Mouse (Mus musculus) spleen, postnatal 0 days (tissue): ENCODE results near the gene Nfkb2. TPM values are rescaled to one million over a fixed set of nuclear protein-coding genes. Genes with fewer than 3 reads are reported as not detected.

Source experiments
- microRNA counts: library from miRNA; unstranded; fragments of <30 nt; microRNA quantifications from one replicate; lab custom pipeline; 2015
- polyA plus RNA-seq: library from polyadenylated mRNA; unstranded; fragments of >200 nt; fragmentation: Nextera tagmentation; extraction: Ambion mirVana; gene quantifications from 2 replicates; pipeline ENCODE4 v1.2.1, GENCODE M21; 2015

Gene Nfkb2
- 5.3 and 6.6 TPM in 2 replicates for polyA plus RNA-seq

GRCm38 (mm10) chr19:46304216-46304841, at the start of gene Nfkb2:
Gene Nfkb2, plus strand, starts transcription at chr19:46304320.

GRCm38 (mm10) chr19:46326756-46327305, 22.7 kb downstream of the Nfkb2 start, which contains the start of gene Psd:
Gene Psd, minus strand, starts transcription at chr19:46327156.

DNA sequence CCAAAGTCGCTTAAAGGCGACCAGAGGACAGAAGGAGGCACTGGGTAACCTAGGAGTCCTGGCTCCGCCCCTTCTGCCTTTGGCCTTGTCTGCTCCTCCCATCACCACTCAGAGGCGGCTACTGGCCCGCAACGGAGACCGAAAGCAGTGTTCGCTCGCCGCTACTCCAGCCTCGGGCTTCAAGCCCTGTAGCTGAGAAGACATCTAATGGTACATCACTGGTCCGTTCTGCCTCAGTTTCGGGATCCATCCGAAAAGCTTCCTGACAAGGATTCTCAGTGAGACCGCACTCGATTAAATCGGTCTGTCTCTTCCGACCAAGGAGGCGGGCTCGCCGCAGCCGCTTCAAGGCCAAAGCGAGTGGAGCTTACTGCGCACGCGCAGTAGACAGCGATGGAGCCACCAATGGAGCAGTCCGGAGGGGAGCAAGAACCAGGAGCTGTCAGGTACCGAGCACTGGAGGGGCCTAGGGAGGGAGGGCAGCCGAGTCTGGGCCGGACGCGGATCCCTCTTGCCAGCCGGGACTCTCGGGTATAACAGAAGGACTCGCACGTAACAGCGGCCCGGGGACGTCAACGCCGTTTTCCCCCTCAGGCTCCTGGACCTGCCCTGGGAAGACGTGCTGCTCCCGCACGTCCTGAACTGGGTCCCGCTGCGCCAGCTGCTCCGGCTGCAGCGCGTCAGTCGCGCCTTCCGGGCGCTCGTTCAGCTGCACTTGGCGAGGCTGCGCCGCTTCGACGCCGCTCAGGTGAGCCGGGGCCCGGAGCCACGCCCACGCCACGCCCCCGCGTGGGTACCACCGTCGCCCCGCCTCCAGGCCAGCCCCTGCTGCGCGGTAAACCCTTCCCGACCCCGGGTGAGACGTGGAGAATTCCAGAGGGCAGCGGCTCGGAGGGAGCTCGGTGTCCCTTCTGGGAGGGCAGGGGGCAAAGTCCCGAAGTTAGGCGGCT, 24.2 kb downstream of the Nfkb2 start, which contains the start of gene Fbxl15:
Gene Fbxl15, plus strand, starts transcription at position 104 of the 950 bp plus-strand sequence.

GRCm38 (mm10) chr19:46338331-46338936, 34.3 kb downstream of the Nfkb2 start, which contains the start of gene Cuedc2:
Gene Cuedc2, minus strand, starts transcription at chr19:46338702.

DNA sequence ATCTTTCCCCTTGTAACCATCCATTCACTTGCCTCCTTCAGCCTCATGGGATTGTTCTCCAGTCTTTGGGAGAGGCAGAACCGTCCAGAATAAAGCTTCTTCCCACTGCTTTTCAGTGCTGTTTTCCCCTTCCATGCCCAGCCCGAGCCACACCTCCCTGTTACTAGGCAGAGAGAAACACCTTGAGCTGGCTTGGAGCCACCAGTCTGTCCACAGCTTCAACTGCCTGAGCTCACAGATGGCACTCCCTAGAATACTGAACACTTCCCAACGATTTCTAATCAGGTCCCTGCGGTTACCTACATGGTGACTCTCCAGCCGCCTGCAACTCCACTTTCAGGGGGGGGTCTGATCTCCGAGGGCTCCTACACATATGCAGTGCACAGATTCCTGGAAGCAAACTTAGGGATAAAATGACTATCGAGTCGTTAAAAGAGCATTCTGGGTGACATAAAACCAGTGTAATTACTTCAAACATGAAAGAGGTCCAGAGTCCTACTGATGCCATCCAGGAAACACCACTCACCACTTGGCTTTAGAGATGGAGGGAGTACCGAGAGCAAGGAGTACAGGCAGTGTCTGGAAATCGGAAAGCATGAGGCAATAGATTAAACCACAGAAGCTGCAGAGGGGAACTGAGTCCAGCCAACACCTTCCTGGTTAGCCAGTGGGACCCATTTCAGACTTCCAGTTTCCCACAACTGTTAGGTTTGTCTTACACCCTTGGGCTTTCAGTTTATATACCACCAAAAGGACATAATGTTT, 46.2 kb downstream of the Nfkb2 start, which contains the start of gene 2310034G01Rik:
Gene 2310034G01Rik, minus strand, starts transcription at position 135 of the 765 bp plus-strand sequence.

MicroRNAs encoded within 50 kb of the gene (microRNA counts, 519-probe panel; counts per million panel counts)
- 4,074 counts per million, percentile 17 among the panel's probes with 10 or more counts for microRNA mmu-miR-146b (lab: Ali Mortazavi, UCI)

Other genes with a start within 250 kb of the Nfkb2 start
- gene Nolc1, start 228.5 kb upstream of the Nfkb2 start, polyA plus RNA-seq: 56.7 and 62.2 TPM in 2 replicates
- gene Elovl3, start 172.4 kb upstream of the Nfkb2 start, polyA plus RNA-seq: 0.10 and 0.25 TPM in 2 replicates
- 0.34 TPM in 1 of 2 replicates, not detected in the other for gene Pitx3, start 156.0 kb upstream of the Nfkb2 start, polyA plus RNA-seq
- 14.4 and 17.6 TPM in 2 replicates for gene Gbf1, start 151.8 kb upstream of the Nfkb2 start, polyA plus RNA-seq
- 6.7 and 7.3 TPM in 2 replicates for gene Psd, start 22.8 kb downstream of the Nfkb2 start, polyA plus RNA-seq
- gene Fbxl15, start 23.9 kb downstream of the Nfkb2 start, polyA plus RNA-seq: 13.3 and 13.4 TPM in 2 replicates
- gene Cuedc2, start 34.4 kb downstream of the Nfkb2 start, polyA plus RNA-seq: 106 and 114 TPM in 2 replicates
- gene Mfsd13a, start 36.8 kb downstream of the Nfkb2 start, polyA plus RNA-seq: 6.4 and 7.9 TPM in 2 replicates
- 1.0 and 1.3 TPM in 2 replicates for gene 2310034G01Rik, start 46.0 kb downstream of the Nfkb2 start, polyA plus RNA-seq
- 60.3 and 65.2 TPM in 2 replicates for gene Actr1a, start 91.4 kb downstream of the Nfkb2 start, polyA plus RNA-seq
- gene Sufu, start 92.6 kb downstream of the Nfkb2 start, polyA plus RNA-seq: 8.4 and 9.6 TPM in 2 replicates
- 15.5 and 16.0 TPM in 2 replicates for gene Trim8, start 197.4 kb downstream of the Nfkb2 start, polyA plus RNA-seq